Mouse (Mus musculus): ENCODE data around the gene Zfp1. TPM values are rescaled to one million over a fixed set of nuclear protein-coding genes. Genes with fewer than 3 reads are reported as not detected.

The Zfp1 gene
- polyA plus RNA-seq, 1 experiment, result 5.3 TPM

DNA sequence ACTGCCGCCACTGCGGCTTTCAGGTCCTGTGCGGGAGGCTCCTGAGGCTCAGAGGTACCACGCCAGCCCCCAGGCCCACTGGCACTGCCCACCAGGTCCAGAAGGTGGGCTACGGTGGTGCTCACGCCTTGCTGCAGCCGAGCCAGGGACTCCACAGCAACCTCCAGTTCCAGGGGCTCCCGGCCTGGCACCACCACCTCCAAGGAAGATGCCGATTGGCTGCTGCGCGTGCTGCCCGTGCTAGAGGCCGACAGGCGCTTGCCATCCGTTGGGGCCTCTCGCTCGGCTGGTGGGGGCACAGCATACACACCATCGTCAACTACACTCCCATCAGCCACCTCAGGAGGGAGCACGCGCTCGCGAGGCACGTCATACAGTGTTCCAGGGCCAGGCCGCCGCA, 70.6 kb downstream of the Zfp1 start:
- H3K4me2 ChIP-seq (ENCODE audit: low read depth), result no peak overlapping the region
- peaks cover 41% of the 10 kb centered on the region for H3K36me3 ChIP-seq (ENCODE audit: control insufficient read depth, insufficient read depth)
- no peaks in the 10 kb centered on the region for H3K27me3 ChIP-seq (ENCODE audit: control insufficient read depth, insufficient read depth, insufficient read length)
- H3K79me2 ChIP-seq (ENCODE audit: control insufficient read depth, insufficient read depth), result peaks cover 27% of the 10 kb centered on the region
- no peak overlapping the region for H3K4me3 ChIP-seq
- H3ac ChIP-seq (ENCODE audit: control insufficient read depth, insufficient read length), result no peak overlapping the region
- TF ChIP-seq POLR2A (IDR thresholded peaks at IDR 0.05; ENCODE audit: insufficient read length, low read depth) (peak; percentile 30), E2F4 (IDR thresholded peaks at IDR 0.05; ENCODE audit: insufficient read depth) (no peak), USF1 (IDR thresholded peaks at IDR 0.05; ENCODE audit: low read depth) (no peak), MYOD1 (IDR thresholded peaks at IDR 0.05; ENCODE audit: control insufficient read depth in 1 of 3, insufficient read length in 2 of 3, low read depth in 2 of 3) (no peak), POLR2AphosphoS2 (IDR thresholded peaks at IDR 0.05; ENCODE audit: insufficient read length, low read depth) (peak; percentile 54), TCF12 (IDR thresholded peaks at IDR 0.05; ENCODE audit: insufficient read depth, poor library complexity, severe bottlenecking) (no peak), SRF (IDR thresholded peaks at IDR 0.05; ENCODE audit: control insufficient read depth, insufficient read length, low read depth) (no peak), REST (IDR thresholded peaks at IDR 0.05; ENCODE audit: insufficient read depth, insufficient read length) (no peak)

DNA sequence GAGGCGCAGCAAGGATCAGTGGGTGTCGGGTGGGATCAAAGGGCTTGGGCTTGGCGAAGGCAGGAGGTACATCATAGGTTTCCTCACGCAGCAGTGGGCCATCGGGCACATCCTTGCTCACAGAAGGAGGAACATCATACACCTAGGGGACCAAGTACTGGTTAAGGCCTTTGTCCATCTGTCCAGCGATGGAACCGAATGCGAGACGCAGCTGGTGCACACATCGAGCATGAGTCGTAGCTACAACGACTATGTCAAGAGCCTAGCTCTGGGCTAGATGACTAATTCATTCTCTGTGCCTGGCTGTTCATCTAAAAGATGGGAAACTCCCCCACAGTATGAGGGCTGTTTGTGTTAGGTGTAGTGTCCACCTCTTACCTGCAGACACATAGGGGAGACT, 71.1 kb downstream of the Zfp1 start:
- peaks cover 31% of the 10 kb centered on the region for H3K79me2 ChIP-seq (ENCODE audit: control insufficient read depth, insufficient read depth)
- H3K4me2 ChIP-seq (ENCODE audit: low read depth), result no peak overlapping the region
- H3K36me3 ChIP-seq (ENCODE audit: control insufficient read depth, insufficient read depth), result peaks cover 36% of the 10 kb centered on the region
- no peak overlapping the region for H3ac ChIP-seq (ENCODE audit: control insufficient read depth, insufficient read length)
- TF ChIP-seq TCF3 (IDR thresholded peaks at IDR 0.05; ENCODE audit: insufficient read length, low read depth), result no peak
- TF ChIP-seq POLR2AphosphoS2 (IDR thresholded peaks at IDR 0.05; ENCODE audit: insufficient read length, low read depth), result peak; percentile 19
- no peak for TF ChIP-seq CEBPB (IDR thresholded peaks at IDR 0.05; ENCODE audit: insufficient read depth, poor library complexity, severe bottlenecking)
- peak in 1 of 3 experiments; percentile 22 for TF ChIP-seq MYOG (IDR thresholded peaks at IDR 0.05; ENCODE audit: control insufficient read depth in 1 of 3, insufficient read depth in 1 of 3, insufficient read length in 2 of 3, low read depth in 2 of 3)
- no peak for TF ChIP-seq POLR2A (IDR thresholded peaks at IDR 0.05; ENCODE audit: insufficient read length, low read depth)
- no peak for TF ChIP-seq REST (IDR thresholded peaks at IDR 0.05; ENCODE audit: insufficient read depth, insufficient read length)
- TF ChIP-seq TCF12 (IDR thresholded peaks at IDR 0.05; ENCODE audit: insufficient read depth, poor library complexity, severe bottlenecking), result no peak
- TF ChIP-seq MYOD1 (IDR thresholded peaks at IDR 0.05; ENCODE audit: control insufficient read depth in 1 of 3, insufficient read length in 2 of 3, low read depth in 2 of 3), result peak in 2 of 3 experiments; percentile 34 to 51
- TF ChIP-seq USF1 (IDR thresholded peaks at IDR 0.05; ENCODE audit: low read depth), result no peak
- no peak for TF ChIP-seq SRF (IDR thresholded peaks at IDR 0.05; ENCODE audit: control insufficient read depth, insufficient read length, low read depth)
- TF ChIP-seq MAX (IDR thresholded peaks at IDR 0.05; ENCODE audit: low read depth), result no peak
- TF ChIP-seq E2F4 (IDR thresholded peaks at IDR 0.05; ENCODE audit: insufficient read depth), result no peak
- H3K27me3 ChIP-seq (ENCODE audit: control insufficient read depth, insufficient read depth, insufficient read length), result no peaks in the 10 kb centered on the region
- no peak overlapping the region for H3K4me3 ChIP-seq

DNA sequence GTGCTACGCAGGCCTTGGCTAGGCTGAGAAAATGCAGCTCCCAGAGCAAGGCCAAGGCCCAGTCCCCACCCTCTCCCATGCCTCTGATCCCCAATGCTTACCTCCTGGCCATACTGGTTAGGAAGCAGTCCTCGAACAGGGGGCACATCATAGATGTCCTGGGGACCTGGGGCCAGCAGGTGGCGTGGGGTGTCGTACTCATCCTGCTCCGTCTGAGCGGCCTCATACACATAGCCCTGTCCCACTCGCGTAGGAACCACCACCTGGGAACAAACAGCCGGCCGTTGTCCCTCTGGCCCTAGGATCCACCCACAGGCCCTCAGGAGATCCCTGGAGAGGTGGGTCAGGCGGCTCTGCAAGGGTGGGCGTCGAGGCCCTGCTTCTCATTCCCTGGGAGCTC, 72.3 kb downstream of the Zfp1 start:
- TF ChIP-seq TCF12 (IDR thresholded peaks at IDR 0.05; ENCODE audit: insufficient read depth, poor library complexity, severe bottlenecking), result no peak
- TF ChIP-seq POLR2A (IDR thresholded peaks at IDR 0.05; ENCODE audit: insufficient read length, low read depth), result peak; percentile 6
- no peak for TF ChIP-seq TCF3 (IDR thresholded peaks at IDR 0.05; ENCODE audit: insufficient read length, low read depth)
- peak; percentile 53 for TF ChIP-seq POLR2AphosphoS2 (IDR thresholded peaks at IDR 0.05; ENCODE audit: insufficient read length, low read depth)
- TF ChIP-seq MAX (IDR thresholded peaks at IDR 0.05; ENCODE audit: low read depth), result no peak
- Histone ChIP-seq H3K27me3 (ENCODE audit: control insufficient read depth, insufficient read depth, insufficient read length) (no peaks in the 10 kb centered on the region), H3K4me2 (ENCODE audit: low read depth) (peak overlapping the region; percentile 40), H3K79me2 (ENCODE audit: control insufficient read depth, insufficient read depth) (peaks cover 43% of the 10 kb centered on the region), H3K4me3 (no peak overlapping the region), H3ac (ENCODE audit: control insufficient read depth, insufficient read length) (peak overlapping the region; percentile 13), H3K36me3 (ENCODE audit: control insufficient read depth, insufficient read depth) (peaks cover 30% of the 10 kb centered on the region)

DNA sequence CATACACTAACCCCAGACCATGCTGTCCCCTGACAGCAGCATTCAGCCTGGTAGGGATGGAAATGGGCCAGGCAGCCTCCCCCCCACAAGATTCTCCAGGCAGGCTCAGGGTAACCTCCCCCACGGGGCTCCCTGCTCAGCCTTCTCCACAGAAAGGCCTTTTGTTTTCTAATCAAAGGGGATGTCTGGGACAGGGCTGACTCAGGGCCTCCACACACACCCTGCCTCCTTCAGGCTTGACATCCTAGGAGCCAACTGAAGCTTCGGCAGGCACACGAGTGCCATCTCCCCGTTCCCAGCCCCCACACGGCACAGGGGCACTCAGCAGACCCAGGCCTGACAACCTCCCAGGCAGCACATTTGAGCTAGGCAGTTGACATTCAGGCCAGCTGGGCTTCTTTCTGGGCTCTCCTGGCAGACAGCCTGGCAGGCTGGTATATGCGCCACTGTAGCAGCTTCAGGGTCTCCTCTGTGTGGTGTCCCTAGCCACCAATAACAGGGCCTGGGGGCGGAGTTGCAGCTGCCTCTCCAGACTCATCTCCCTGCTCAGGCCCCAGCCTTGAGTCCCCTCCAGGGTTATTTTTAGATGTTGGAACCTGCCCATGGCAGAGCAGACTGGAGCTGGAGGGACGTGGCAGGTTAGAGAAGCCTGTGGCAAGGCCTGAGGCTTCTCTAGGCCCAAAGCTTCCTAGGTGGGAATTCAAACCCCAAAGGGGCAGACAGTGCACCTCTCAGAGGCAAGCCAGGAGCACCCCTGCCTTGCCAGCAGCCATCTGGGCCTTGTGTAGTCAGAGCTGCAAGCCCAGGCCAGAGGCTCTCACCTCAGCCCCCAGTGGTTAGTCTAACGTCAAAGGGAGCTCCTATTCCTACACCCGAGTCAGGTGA, 73.6 kb downstream of the Zfp1 start:
- Histone ChIP-seq H3ac (ENCODE audit: control insufficient read depth, insufficient read length) (peak overlapping the region; percentile 13), H3K79me2 (ENCODE audit: control insufficient read depth, insufficient read depth) (peaks cover 56% of the 10 kb centered on the region), H3K36me3 (ENCODE audit: control insufficient read depth, insufficient read depth) (peaks cover 27% of the 10 kb centered on the region), H3K27me3 (ENCODE audit: control insufficient read depth, insufficient read depth, insufficient read length) (no peaks in the 10 kb centered on the region), H3K4me3 (no peak overlapping the region), H3K4me2 (ENCODE audit: low read depth) (peak overlapping the region; percentile 75)
- peak; percentile 59 to 77 (median 77) for TF ChIP-seq MYOD1 (IDR thresholded peaks at IDR 0.05; ENCODE audit: control insufficient read depth in 1 of 3, insufficient read length in 2 of 3, low read depth in 2 of 3)
- peak; percentile 48 for TF ChIP-seq POLR2A (IDR thresholded peaks at IDR 0.05; ENCODE audit: insufficient read length, low read depth)
- no peak for TF ChIP-seq MAX (IDR thresholded peaks at IDR 0.05; ENCODE audit: low read depth)
- TF ChIP-seq CEBPB (IDR thresholded peaks at IDR 0.05; ENCODE audit: insufficient read depth, poor library complexity, severe bottlenecking), result no peak
- peak in 2 of 3 experiments; percentile 32 to 84 for TF ChIP-seq MYOG (IDR thresholded peaks at IDR 0.05; ENCODE audit: control insufficient read depth in 1 of 3, insufficient read depth in 1 of 3, insufficient read length in 2 of 3, low read depth in 2 of 3)
- no peak for TF ChIP-seq SRF (IDR thresholded peaks at IDR 0.05; ENCODE audit: control insufficient read depth, insufficient read length, low read depth)
- peak; percentile 62 for TF ChIP-seq POLR2AphosphoS2 (IDR thresholded peaks at IDR 0.05; ENCODE audit: insufficient read length, low read depth)
- TF ChIP-seq TCF3 (IDR thresholded peaks at IDR 0.05; ENCODE audit: insufficient read length, low read depth), result no peak
- TF ChIP-seq TCF12 (IDR thresholded peaks at IDR 0.05; ENCODE audit: insufficient read depth, poor library complexity, severe bottlenecking), result no peak
- TF ChIP-seq E2F4 (IDR thresholded peaks at IDR 0.05; ENCODE audit: insufficient read depth), result no peak
- TF ChIP-seq USF1 (IDR thresholded peaks at IDR 0.05; ENCODE audit: low read depth), result no peak
- TF ChIP-seq REST (IDR thresholded peaks at IDR 0.05; ENCODE audit: insufficient read depth, insufficient read length), result no peak
